Mouse (Mus musculus): Measurements from ENCODE around the gene Tox3.

DNA sequence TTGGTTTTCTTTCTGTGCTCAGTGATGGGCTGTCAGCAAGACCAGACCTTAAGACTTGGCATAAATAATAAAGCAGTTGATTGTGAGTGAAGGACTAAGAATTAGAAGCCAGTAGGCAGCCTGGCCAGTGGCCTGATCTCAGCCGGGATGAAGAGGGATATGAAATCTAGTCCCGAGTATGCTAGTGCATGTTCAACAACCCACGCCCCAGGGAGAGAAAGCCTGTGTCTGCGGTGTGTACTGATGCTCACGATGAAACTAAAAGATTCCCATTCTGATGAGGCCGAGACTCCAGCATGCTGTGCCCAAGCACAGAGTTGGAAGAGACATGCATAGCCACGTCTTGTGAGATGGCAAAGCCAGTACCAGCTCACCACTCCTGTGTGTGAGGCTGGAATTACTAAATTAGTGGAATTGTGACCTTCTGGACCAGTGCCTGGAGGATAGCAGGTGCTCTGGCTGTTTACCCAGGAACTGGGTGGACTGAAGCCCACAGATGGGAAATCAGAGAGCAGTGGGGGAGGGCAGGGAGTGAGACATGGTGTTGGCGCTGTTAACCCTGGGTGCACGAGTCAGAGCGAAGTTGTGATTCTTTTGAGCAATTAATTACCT lies 23.6 kb upstream of the Tox3 start:
- no peak for TF ChIP-seq POLR2A (IDR thresholded peaks at IDR 0.05; ENCODE audit: insufficient read depth, low read depth, low read length)
- no peak for TF ChIP-seq EP300 (IDR thresholded peaks at IDR 0.05; ENCODE audit: insufficient read depth, low read depth, low read length)
- no peak for TF ChIP-seq CTCF (IDR thresholded peaks at IDR 0.05)

Measured in heart, adult 2 months (tissue).